Mouse (Mus musculus) MEL (cell line): Measurements from ENCODE around the gene Acot7. TPM values are rescaled to one million over a fixed set of nuclear protein-coding genes. Genes with fewer than 3 reads are reported as not detected.

Experiments used
- DNase-seq: peaks from one replicate; pipeline ENCODE4 v3.0.0; 2011; ENCODE audit warnings: low read depth, low spot score
- H3K27ac ChIP-seq: 2 replicates; pipeline ENCODE4 v1.5.1; 2012; ENCODE audit warnings: low read depth, mild to moderate bottlenecking, control low read depth, low read length, moderate library complexity; ENCODE audit not compliant: control insufficient read depth
- H3K27me3 ChIP-seq, 2 experiments: fragments of 150-350 bp in 1 of 2; sonication (generic) in 1 of 2; 2 replicates each; pipeline ENCODE4 v1.6.1; 2012; ENCODE audit warnings: low read length in 2 of 2, mild to moderate bottlenecking in 2 of 2, improper control_type of control experiment in 1 of 2, moderate library complexity in 1 of 2; ENCODE audit not compliant: insufficient read depth in 2 of 2, control insufficient read depth in 1 of 2
- H3K36me3 ChIP-seq, 2 experiments: 2 replicates each; pipeline ENCODE4 v1.6.1; 2012 to 2014; ENCODE audit warnings: low read length in 2 of 2, improper control_type of control experiment in 1 of 2, inconsistent platforms in 1 of 2, mild to moderate bottlenecking in 1 of 2; ENCODE audit not compliant: insufficient read depth in 2 of 2, control insufficient read depth in 1 of 2
- H3K4me1 ChIP-seq, 2 experiments: fragments of 150-350 bp in 1 of 2; sonication (generic) in 1 of 2; 2 replicates each; pipeline ENCODE4 v1.6.1; 2012; ENCODE audit warnings: low read length in 2 of 2, improper control_type of control experiment in 1 of 2, mild to moderate bottlenecking in 1 of 2; ENCODE audit not compliant: insufficient read depth in 2 of 2, control insufficient read depth in 1 of 2
- H3K4me3 ChIP-seq, 2 experiments: fragments of 150-350 bp in 1 of 2; sonication (generic) in 1 of 2; 2 replicates each; pipeline ENCODE4 v1.5.1; 2012; ENCODE audit warnings: low read depth in 2 of 2, low read length in 2 of 2, mild to moderate bottlenecking in 2 of 2, moderate library complexity in 2 of 2, control low read depth in 1 of 2, improper control_type of control experiment in 1 of 2; ENCODE audit not compliant: control insufficient read depth in 1 of 2, insufficient read depth in 1 of 2
- H3K79me2 ChIP-seq: 2 replicates; pipeline ENCODE4 v1.6.1; 2012; ENCODE audit warnings: mild to moderate bottlenecking, low read length, moderate library complexity; ENCODE audit not compliant: control insufficient read depth, poor library complexity, insufficient read depth
- H3K9ac ChIP-seq: 2 replicates; pipeline ENCODE4 v1.6.1; 2012; ENCODE audit warnings: low read depth, mild to moderate bottlenecking, control low read depth, low read length, moderate library complexity; ENCODE audit not compliant: control insufficient read depth, poor library complexity, severe bottlenecking
- H3K9me3 ChIP-seq: fragments of 150-350 bp; sonication (generic); replicated peaks from 2 replicates; pipeline ENCODE4 v1.6.1; 2012; ENCODE audit warnings: mild to moderate bottlenecking, low read length, improper control_type of control experiment, moderate library complexity; ENCODE audit not compliant: insufficient read depth
- BHLHE40 ChIP-seq: IDR thresholded peaks from 2 replicates; pipeline ENCODE4 v1.6.1; 2012; ENCODE audit warnings: low read depth, mild to moderate bottlenecking, inconsistent platforms, low read length, improper control_type of control experiment, borderline replicate concordance
- CHD1 ChIP-seq: IDR thresholded peaks from 2 replicates; pipeline ENCODE4 v1.6.1; 2012; ENCODE audit warnings: low read depth, mild to moderate bottlenecking, inconsistent platforms, low read length, improper control_type of control experiment
- E2F4 ChIP-seq: IDR thresholded peaks from 2 replicates; pipeline ENCODE4 v1.6.1; 2011; ENCODE audit warnings: low read depth, low read length, improper control_type of control experiment, borderline replicate concordance
- ELF1 ChIP-seq: IDR thresholded peaks from 2 replicates; pipeline ENCODE4 v1.6.1; 2014; ENCODE audit warnings: low read depth, mild to moderate bottlenecking, inconsistent platforms, low read length, improper control_type of control experiment, moderate library complexity
- EP300 ChIP-seq, 2 experiments: IDR thresholded peaks; 2 replicates each; pipeline ENCODE4 v1.6.1; 2011; ENCODE audit warnings: improper control_type of control experiment in 2 of 2, low read length in 2 of 2, low read depth in 1 of 2, mild to moderate bottlenecking in 1 of 2
- ETS1 ChIP-seq: IDR thresholded peaks from 2 replicates; pipeline ENCODE4 v1.6.1; 2012; ENCODE audit warnings: low read depth, mild to moderate bottlenecking, inconsistent platforms, low read length, improper control_type of control experiment, moderate library complexity
- GABPA ChIP-seq: IDR thresholded peaks from 2 replicates; pipeline ENCODE4 v1.6.1; 2012; ENCODE audit warnings: low read depth, mild to moderate bottlenecking, inconsistent platforms, low read length, improper control_type of control experiment, moderate library complexity
- GATA1 ChIP-seq: IDR thresholded peaks from 2 replicates; pipeline ENCODE4 v1.6.1; 2011; ENCODE audit warnings: low read depth, low read length, improper control_type of control experiment
- MAFK ChIP-seq: IDR thresholded peaks from 2 replicates; pipeline ENCODE4 v1.6.1; 2011; ENCODE audit warnings: low read depth, mild to moderate bottlenecking, low read length, improper control_type of control experiment, borderline replicate concordance
- MAX ChIP-seq: IDR thresholded peaks from 2 replicates; pipeline ENCODE4 v1.6.1; 2011; ENCODE audit warnings: low read length, improper control_type of control experiment
- MEF2A ChIP-seq: IDR thresholded peaks from 2 replicates; pipeline ENCODE4 v1.6.1; 2014; ENCODE audit warnings: low read depth, mild to moderate bottlenecking, inconsistent platforms, low read length, improper control_type of control experiment; ENCODE audit not compliant: poor library complexity, insufficient replicate concordance, severe bottlenecking; ENCODE audit errors: extremely low read depth
- MXI1 ChIP-seq: IDR thresholded peaks from 2 replicates; pipeline ENCODE4 v1.6.1; 2011; ENCODE audit warnings: mild to moderate bottlenecking, low read depth, low read length, improper control_type of control experiment
- MYB ChIP-seq: IDR thresholded peaks from 2 replicates; pipeline ENCODE4 v1.6.1; 2011; ENCODE audit warnings: mild to moderate bottlenecking, low read depth, low read length, improper control_type of control experiment
- NELFE ChIP-seq: IDR thresholded peaks from 2 replicates; pipeline ENCODE4 v1.6.1; 2011; ENCODE audit warnings: low read depth, low read length, improper control_type of control experiment
- NRF1 ChIP-seq: IDR thresholded peaks from 2 replicates; pipeline ENCODE4 v1.6.1; 2014; ENCODE audit warnings: low read depth, mild to moderate bottlenecking, inconsistent platforms, low read length, improper control_type of control experiment, moderate library complexity; ENCODE audit not compliant: poor library complexity, insufficient read depth, severe bottlenecking
- POLR2A ChIP-seq, 2 experiments: IDR thresholded peaks; 2 replicates each; pipeline ENCODE4 v1.6.1; 2011 to 2012; ENCODE audit warnings: low read length in 2 of 2, mild to moderate bottlenecking in 2 of 2, control low read depth in 1 of 2, improper control_type of control experiment in 1 of 2, low read depth in 1 of 2, moderate library complexity in 1 of 2; ENCODE audit not compliant: control insufficient read depth in 1 of 2, insufficient read depth in 1 of 2, poor library complexity in 1 of 2
- RAD21 ChIP-seq: IDR thresholded peaks from 2 replicates; pipeline ENCODE4 v1.6.1; 2011; ENCODE audit warnings: mild to moderate bottlenecking, low read depth, low read length, improper control_type of control experiment
- RCOR1 ChIP-seq: IDR thresholded peaks from 2 replicates; pipeline ENCODE4 v1.6.1; 2012; ENCODE audit warnings: low read depth, mild to moderate bottlenecking, inconsistent platforms, low read length, improper control_type of control experiment
- SMC3 ChIP-seq: IDR thresholded peaks from 2 replicates; pipeline ENCODE4 v1.6.1; 2011; ENCODE audit warnings: low read depth, low read length, improper control_type of control experiment
- TAL1 ChIP-seq: IDR thresholded peaks from 2 replicates; pipeline ENCODE4 v1.6.1; 2012; ENCODE audit warnings: mild to moderate bottlenecking, inconsistent platforms, low read length, moderate library complexity, mixed read lengths
- TBP ChIP-seq: IDR thresholded peaks from 2 replicates; pipeline ENCODE4 v1.8.0; 2011; ENCODE audit warnings: low read depth, low read length, improper control_type of control experiment
- TCF12 ChIP-seq: IDR thresholded peaks from 2 replicates; pipeline ENCODE4 v1.6.1; 2014; ENCODE audit warnings: low read depth, mild to moderate bottlenecking, inconsistent platforms, low read length, improper control_type of control experiment, moderate library complexity
- USF1 ChIP-seq: IDR thresholded peaks from 2 replicates; pipeline ENCODE4 v1.6.1; 2014; ENCODE audit warnings: low read depth, mild to moderate bottlenecking, inconsistent platforms, low read length, improper control_type of control experiment, moderate library complexity
- ZC3H11A ChIP-seq: IDR thresholded peaks from 2 replicates; pipeline ENCODE4 v1.6.1; 2012; ENCODE audit warnings: low read depth, mild to moderate bottlenecking, inconsistent platforms, low read length, improper control_type of control experiment
- ZKSCAN1 ChIP-seq: IDR thresholded peaks from 2 replicates; pipeline ENCODE4 v1.6.1; 2012; ENCODE audit warnings: low read depth, mild to moderate bottlenecking, inconsistent platforms, low read length, improper control_type of control experiment, moderate library complexity
- ZMIZ1 ChIP-seq: IDR thresholded peaks from 2 replicates; pipeline ENCODE4 v1.6.1; 2012; ENCODE audit warnings: low read depth, mild to moderate bottlenecking, inconsistent platforms, low read length, improper control_type of control experiment, moderate library complexity
- ZNF384 ChIP-seq: IDR thresholded peaks from 2 replicates; pipeline ENCODE4 v1.6.1; 2012; ENCODE audit warnings: low read depth, mild to moderate bottlenecking, inconsistent platforms, low read length, improper control_type of control experiment
- polyA plus RNA-seq, 2 experiments: library from polyadenylated mRNA; stranded (reverse) in 1 of 2; unstranded in 1 of 2; fragments of >175 nt in 1 of 2; fragments of >200 nt in 1 of 2; gene quantifications; 2 replicates each; pipeline versions ENCODE4 v1.2.1 to v1.2.4; 2012; ENCODE audit warnings: low replicate concordance in 2 of 2, low read depth in 1 of 2; ENCODE audit not compliant: insufficient read length in 2 of 2, insufficient read depth in 1 of 2, missing spikeins in 1 of 2
- total RNA-seq: library from RNA; depleted of rRNA; stranded (reverse); fragments of 300-350 nt; gene quantifications from 2 replicates; pipeline ENCODE4 v1.2.3, GENCODE M21; 2012

The Acot7 gene
- total and polyA plus RNA-seq, 3 experiments, result 92.7 to 127 TPM; not detected in 1

DNA sequence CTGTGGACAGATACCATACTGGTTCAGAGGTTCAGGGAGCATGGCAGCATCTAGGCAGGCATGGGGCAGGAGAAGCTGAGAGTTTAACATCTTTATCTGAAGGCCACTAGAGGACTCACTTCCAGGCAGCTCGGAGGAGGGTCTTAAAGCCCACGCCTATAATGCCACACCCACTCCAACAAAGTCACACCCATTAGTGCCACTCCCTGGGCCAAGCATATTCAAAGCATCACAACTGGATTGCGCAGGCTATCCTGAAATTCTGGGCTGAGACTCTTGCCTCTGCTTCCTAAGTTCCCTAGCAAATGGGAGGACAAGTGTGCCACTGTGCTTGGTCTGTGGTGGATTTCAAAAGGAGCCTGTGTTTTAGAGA is 7.2 kb downstream of the Acot7 start (continued):
- TF ChIP-seq ZMIZ1 (no peak), MAFK (no peak), MEF2A (no peak), POLR2A (IDR thresholded peaks at IDR 0.05; ENCODE audit: control insufficient read depth in 1 of 2, insufficient read depth in 1 of 2, low read depth in 1 of 2, low read length in 2 of 2, poor library complexity in 1 of 2) (peak in 1 of 2 experiments; percentile 8; a peak in 1 of 4 replicates), RCOR1 (no peak), CHD1 (no peak), ZC3H11A (no peak), SMC3 (peak; percentile 46), ETS1 (0 out of 2 replicates have a peak, but pooled peaks have one; percentile 11), ZNF384 (no peak), TAL1 (no peak), BHLHE40 (no peak), E2F4 (no peak)

DNA sequence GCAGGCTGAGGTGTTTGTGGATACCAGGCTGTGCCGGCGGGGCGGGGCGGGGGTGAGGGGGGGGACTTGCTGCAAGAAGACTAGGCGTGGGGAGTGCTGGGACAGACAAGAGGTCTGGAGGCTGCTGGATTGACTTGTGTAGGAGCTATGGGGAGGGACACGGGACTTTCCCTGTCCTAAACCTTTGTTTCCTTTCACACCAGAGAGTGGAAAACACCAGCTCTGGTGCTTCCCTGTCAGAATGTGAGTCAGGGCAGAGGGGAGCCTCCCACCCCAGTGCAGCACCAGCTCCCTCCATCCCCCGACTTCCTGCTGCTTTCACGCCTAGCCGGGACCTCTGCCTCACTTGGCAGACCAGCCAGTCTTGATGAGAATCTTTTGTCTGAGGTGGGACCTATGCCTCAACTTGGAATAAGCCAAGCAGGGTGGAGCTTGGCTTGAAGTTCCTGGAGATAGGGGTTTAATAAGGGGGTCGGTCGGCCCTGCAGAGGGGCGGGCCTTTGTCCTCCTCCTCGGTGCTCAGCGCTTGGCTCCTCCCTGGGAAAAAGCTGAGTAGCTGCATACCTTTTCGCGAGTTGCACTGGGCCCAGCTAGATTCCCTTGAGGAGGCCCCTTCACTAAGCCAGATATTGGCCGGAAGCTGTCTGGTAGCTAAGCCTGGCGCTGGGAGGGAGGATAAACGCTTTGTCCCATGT is 7.7 kb downstream of the Acot7 start:
- Histone ChIP-seq H3K36me3 (peaks cover 5 to 47% of the 10 kb centered on the region in 2 experiments; a peak in 3 of 4 replicates), H3K27ac (peak overlapping the region; percentile 73), H3K4me3 (peak overlapping the region; percentile 25 to 68), H3K9ac (peak overlapping the region; percentile 31), H3K9me3 (no peaks in the 10 kb centered on the region), H3K4me1 (peaks cover 39 to 50% of the 10 kb centered on the region in 2 experiments), H3K79me2 (peaks cover 41% of the 10 kb centered on the region), H3K27me3 (no peaks in the 10 kb centered on the region)
- DNase-seq, result peak; percentile 77
- TF ChIP-seq ZKSCAN1, result no peak
- no peak for TF ChIP-seq GATA1
- no peak for TF ChIP-seq RAD21
- no peak for TF ChIP-seq NELFE
- TF ChIP-seq MYB, result 0 out of 2 replicates have a peak, but pooled peaks have one; percentile 21
- 0 out of 2 replicates have a peak, but pooled peaks have one; percentile 50 for TF ChIP-seq TBP
- peak in 1 of 2 experiments; percentile 48; a peak in 2 of 4 replicates for TF ChIP-seq EP300 (IDR thresholded peaks at IDR 0.05; ENCODE audit: low read depth in 1 of 2, low read length in 2 of 2)
- TF ChIP-seq NRF1, result 0 out of 2 replicates have a peak, but pooled peaks have one; percentile 4
- TF ChIP-seq MXI1, result peak; percentile 16; the same call in 1 of the 2 replicates
- TF ChIP-seq USF1, result no peak
- no peak; the same call in 1 of the 2 replicates for TF ChIP-seq TAL1
- 0 out of 2 replicates have a peak, but pooled peaks have one; percentile 15 for TF ChIP-seq ETS1
- TF ChIP-seq GABPA, result no peak
- no peak; the same call in 1 of the 2 replicates for TF ChIP-seq ELF1
- 0 out of 4 replicates have a peak, but pooled peaks have one; percentile 5 to 25 for TF ChIP-seq POLR2A (IDR thresholded peaks at IDR 0.05; ENCODE audit: control insufficient read depth in 1 of 2, insufficient read depth in 1 of 2, low read depth in 1 of 2, low read length in 2 of 2, poor library complexity in 1 of 2)
- TF ChIP-seq MAX, result no peak
- TF ChIP-seq TCF12, result no peak
